Mouse (Mus musculus) C3H10T1/2 (cell line): ENCODE results near the gene Morn5. TPM values are rescaled to one million over a fixed set of nuclear protein-coding genes. Genes with fewer than 3 reads are reported as not detected.

Experiments used
- polyA plus RNA-seq, 2 experiments: library from polyadenylated mRNA; unstranded; fragments of >200 nt; fragmentation: generic; extraction: Trizol; gene quantifications; one replicate each; pipeline ENCODE4 v1.2.1; 2012; ENCODE audit warnings: missing spikeins in 2 of 2

Gene Morn5
- polyA plus RNA-seq: 1 to 10 TPM in 1 of 2 experiments, under 1 TPM in 1; 0.16 to 3.1 TPM

DNA sequence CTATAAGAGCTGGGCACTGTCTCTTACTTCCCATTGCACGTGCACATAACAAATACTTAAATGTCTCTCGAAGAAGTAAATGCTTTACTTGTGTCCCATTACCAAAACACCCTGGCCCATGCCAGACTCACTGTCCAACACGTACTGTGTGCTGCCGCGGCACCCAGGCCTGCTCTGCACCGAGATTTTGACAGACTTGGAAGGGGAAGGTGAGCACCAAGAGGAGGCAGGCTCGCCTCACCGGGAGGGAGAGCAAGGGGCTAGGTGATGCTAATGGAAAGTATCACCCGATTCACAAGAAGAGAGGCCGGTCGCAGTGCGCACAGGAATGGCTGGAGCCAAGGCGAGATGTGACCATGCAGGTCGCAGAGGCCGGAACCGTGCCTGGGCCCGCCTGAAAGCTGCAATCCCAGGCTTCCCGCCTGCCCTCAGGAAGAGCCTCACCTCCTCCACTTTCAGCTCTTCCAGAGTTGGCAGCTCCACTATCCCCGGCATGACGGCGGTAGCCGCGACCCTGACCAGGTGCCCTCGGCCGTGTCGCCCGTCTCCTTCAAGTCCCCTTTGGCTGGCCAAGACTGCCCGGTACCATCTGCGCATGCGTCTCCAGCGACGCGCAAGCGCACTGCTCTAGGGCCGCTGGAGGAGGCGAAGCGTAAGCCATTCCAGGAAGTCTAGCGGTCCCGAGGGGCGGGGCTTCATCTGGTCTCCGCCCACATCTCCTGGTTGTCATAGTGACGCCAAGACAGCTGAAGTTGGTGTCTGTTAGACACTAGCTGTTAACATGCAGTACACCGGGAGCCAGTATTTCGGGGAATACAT is at the start of gene Morn5, which contains the start of gene Ndufa8:
Gene Morn5 (plus strand): TSS at position 711 of the 819 bp plus-strand sequence.
Gene Ndufa8 (minus strand): TSS at position 659 of the 819 bp plus-strand sequence.

DNA sequence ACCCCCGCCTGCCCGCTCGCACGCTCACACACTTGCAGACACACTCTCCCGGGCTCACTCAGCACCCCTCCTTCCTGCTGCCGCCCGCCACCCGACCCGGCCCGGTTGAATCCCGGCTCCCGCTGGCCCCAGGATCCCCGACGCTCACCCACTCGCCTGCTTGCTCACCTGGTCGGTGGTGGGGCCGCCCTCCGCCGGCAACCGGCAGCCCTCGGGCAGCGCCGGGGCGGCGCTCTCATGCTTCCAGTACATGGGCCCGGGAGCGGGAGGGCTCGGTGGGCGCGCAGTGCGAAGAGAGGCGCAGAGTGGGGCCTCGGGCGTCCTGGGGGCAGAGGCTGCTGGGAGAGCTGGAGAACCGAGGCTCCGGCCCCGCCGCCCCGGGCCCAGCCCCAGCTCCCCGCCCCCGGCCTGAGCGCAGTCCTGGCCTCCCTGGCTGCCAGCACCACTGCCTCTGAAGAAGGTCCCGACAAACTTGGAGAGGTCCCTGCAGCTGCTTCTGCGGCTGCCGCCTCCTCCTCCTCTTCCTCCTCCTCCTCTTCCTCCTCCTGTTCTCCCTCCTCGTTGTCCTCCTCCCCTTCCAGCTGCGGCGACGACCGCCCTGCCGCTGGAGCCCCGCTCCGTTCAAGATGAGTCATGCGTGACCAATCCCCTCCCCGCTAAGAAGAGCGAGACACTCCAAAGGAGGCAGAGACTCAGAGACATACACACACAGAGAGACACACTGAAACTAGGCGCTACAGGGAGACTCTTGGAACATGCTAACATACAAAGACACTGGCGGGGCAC is 55.9 kb downstream of the Morn5 start, which contains the start of gene Lhx6:
Gene Lhx6 (minus strand): TSS at position 453 of the 786 bp plus-strand sequence.

Other genes with a start within 250 kb of the Morn5 start
- gene Ttll11, start 69.5 kb upstream of the Morn5 start, polyA plus RNA-seq: 1 to 10 TPM in 1 of 2 experiments, under 1 TPM in 1; 0.43 to 2.7 TPM
- 100 to 1,000 TPM; 302 to 329 TPM for gene Ndufa8, start 52 bp upstream of the Morn5 start, polyA plus RNA-seq
- 1 to 10 TPM; 1.3 to 7.3 TPM for gene Lhx6, start 56.0 kb downstream of the Morn5 start, polyA plus RNA-seq
- 10 to 100 TPM; 10.2 to 24.9 TPM for gene Mrrf, start 86.9 kb downstream of the Morn5 start, polyA plus RNA-seq
- 10 to 100 TPM in 1 of 2 experiments, 1 to 10 TPM in 1; 2.5 to 10.4 TPM for gene Rbm18, start 87.3 kb downstream of the Morn5 start, polyA plus RNA-seq
- 10 to 100 TPM; 45.1 to 60.0 TPM for gene Ptgs1, start 181.0 kb downstream of the Morn5 start, polyA plus RNA-seq